Mouse (Mus musculus): ENCODE data around the gene Nos2.

DNA sequence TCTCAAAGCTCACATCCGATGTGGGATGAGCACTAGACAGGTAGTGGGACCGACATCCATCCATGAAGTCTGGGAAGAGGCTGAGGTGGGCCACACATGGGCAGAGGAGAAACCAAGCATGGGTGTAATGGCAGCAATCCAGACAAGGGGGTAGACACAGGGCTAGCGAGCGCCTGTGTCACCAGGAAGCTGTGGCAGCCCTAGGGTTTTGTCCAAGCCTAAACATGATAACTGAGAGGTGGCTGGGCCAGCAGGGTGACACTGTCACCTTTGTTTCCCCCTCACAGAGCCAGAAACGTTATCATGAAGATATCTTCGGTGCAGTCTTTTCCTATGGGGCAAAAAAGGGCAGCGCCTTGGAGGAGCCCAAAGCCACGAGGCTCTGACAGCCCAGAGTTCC is 38.8 kb downstream of the Nos2 start:
- TF ChIP-seq CTCF (IDR thresholded peaks at IDR 0.05; ENCODE audit: low read depth), result no peak
- TF ChIP-seq EP300 (IDR thresholded peaks at IDR 0.05; ENCODE audit: low read depth), result no peak

Measured in heart, postnatal 0 days (tissue).